Mouse (Mus musculus): Measurements from ENCODE around the gene Ntrk1. TPM values are rescaled to one million over a fixed set of nuclear protein-coding genes. Genes with fewer than 3 reads are reported as not detected.

Gene Ntrk1
- total and polyA plus RNA-seq, 3 experiments: 0.47 to 1.6 (median 0.55) TPM

- Histone ChIP-seq H3K27ac (ENCODE audit: insufficient read depth, low read depth) (no peak overlapping the region), H3K9me3 (replicated peaks; ENCODE audit: low read length) (no peaks in the 10 kb centered on the region), H3K27me3 (replicated peaks) (peaks cover 60% of the 10 kb centered on the region), H3K4me2 (ENCODE audit: insufficient read depth, low read depth, poor library complexity, severe bottlenecking) (no peak overlapping the region), H3K36me3 (replicated peaks in 1 of 2; ENCODE audit: control insufficient read depth in 1 of 2, insufficient read depth in 1 of 2, low read length in 1 of 2) (no peaks in the 10 kb centered on the region), H3K79me2 (replicated peaks; ENCODE audit: control insufficient read depth, extremely low read depth, insufficient read depth, poor library complexity, severe bottlenecking) (no peaks in the 10 kb centered on the region), H3K4me3 (replicated peaks in 1 of 3; ENCODE audit: low read depth in 2 of 3, low read length in 2 of 3, poor library complexity in 1 of 3) (no peak overlapping the region), H3K9ac (ENCODE audit: insufficient read depth, low read depth) (no peak overlapping the region), H3K4me1 (ENCODE audit: control insufficient read depth in 1 of 2, insufficient read depth in 2 of 2) (peaks cover 6 to 25% of the 10 kb centered on the region in 2 experiments)
- TF ChIP-seq JUND (conservative IDR thresholded peaks at IDR 0.05; ENCODE audit: low read depth, low read length): no peak
- TF ChIP-seq ELF1 (IDR thresholded peaks at IDR 0.05; ENCODE audit: low read depth, low read length): no peak
- no peak for TF ChIP-seq KAT2A (IDR thresholded peaks at IDR 0.05; ENCODE audit: insufficient replicate concordance, low read length)
- TF ChIP-seq SIN3A (IDR thresholded peaks at IDR 0.05; ENCODE audit: low read length): no peak
- TF ChIP-seq USF2 (conservative IDR thresholded peaks at IDR 0.05; ENCODE audit: low read depth, low read length): no peak
- TF ChIP-seq NELFE (IDR thresholded peaks at IDR 0.05; ENCODE audit: low read depth, low read length): no peak
- no peak for TF ChIP-seq TCF12 (IDR thresholded peaks at IDR 0.05; ENCODE audit: low read depth, low read length)
- no peak for TF ChIP-seq MYC (IDR thresholded peaks at IDR 0.05; ENCODE audit: low read depth, low read length)
- TF ChIP-seq SMC3 (IDR thresholded peaks at IDR 0.05; ENCODE audit: low read depth, low read length): no peak
- TF ChIP-seq CTCF (conservative IDR thresholded peaks at IDR 0.05 in 1 of 2, IDR thresholded peaks at IDR 0.05 in 1 of 2; ENCODE audit: low read depth in 2 of 2, low read length in 2 of 2): no peak
- TF ChIP-seq RCOR1 (conservative IDR thresholded peaks at IDR 0.05; ENCODE audit: low read depth, low read length): no peak
- in situ Hi-C loops (cut with MboI; ENCODE audit: low pct_ligation_motif_present, low pct_unique_long_range_greater_than_20kb, low sequenced_read_pairs) (no loop called here), dilution Hi-C loops (cut with MboI; ENCODE audit: extremely low pct_ligation_motif_present, extremely low pct_unique_long_range_greater_than_20kb, low sequenced_read_pairs) (no loop called here)
- DNase-seq (ENCODE audit: extremely low read depth): no peak
Observed at GRCm38 (mm10) chr3:87769506-87769905, 25.5 kb downstream of the Ntrk1 start.

GRCm38 (mm10) chr3:87768844-87769243, 26.1 kb downstream of the Ntrk1 start:
- in situ Hi-C loops (cut with MboI; ENCODE audit: low pct_ligation_motif_present, low pct_unique_long_range_greater_than_20kb, low sequenced_read_pairs): no loop called here
- H3K27me3 ChIP-seq (replicated peaks): peaks cover 54% of the 10 kb centered on the region
- TF ChIP-seq UBTF (IDR thresholded peaks at IDR 0.05; ENCODE audit: low read depth, low read length) (peak; percentile 55; the same call in 1 of the 2 replicates), ZC3H11A (IDR thresholded peaks at IDR 0.05; ENCODE audit: low read depth, low read length) (no peak), MAX (IDR thresholded peaks at IDR 0.05; ENCODE audit: low read length) (no peak), POLR2A (IDR thresholded peaks at IDR 0.05; ENCODE audit: low read depth, low read length) (no peak), NELFE (IDR thresholded peaks at IDR 0.05; ENCODE audit: low read depth, low read length) (no peak), E2F4 (IDR thresholded peaks at IDR 0.05; ENCODE audit: insufficient replicate concordance, low read depth, low read length) (no peak), TCF12 (IDR thresholded peaks at IDR 0.05; ENCODE audit: low read depth, low read length) (no peak), ELF1 (IDR thresholded peaks at IDR 0.05; ENCODE audit: low read depth, low read length) (peak; percentile 35; the same call in 1 of the 2 replicates), SMC3 (IDR thresholded peaks at IDR 0.05; ENCODE audit: low read depth, low read length) (peak; percentile 88), IRF4 (IDR thresholded peaks at IDR 0.05; ENCODE audit: low read depth, low read length) (0 out of 2 replicates have a peak, but pooled peaks have one; percentile 21), USF1 (IDR thresholded peaks at IDR 0.05; ENCODE audit: low read depth, low read length) (no peak), RAD21 (IDR thresholded peaks at IDR 0.05; ENCODE audit: low read depth, low read length) (peak; percentile 48), ZKSCAN1 (IDR thresholded peaks at IDR 0.05; ENCODE audit: borderline replicate concordance, low read depth, low read length) (no peak), ETS1 (conservative IDR thresholded peaks at IDR 0.05; ENCODE audit: low read depth, low read length) (no peak), MXI1 (IDR thresholded peaks at IDR 0.05; ENCODE audit: low read depth, low read length) (no peak), POLR2AphosphoS2 (IDR thresholded peaks at IDR 0.05; ENCODE audit: low read depth, low read length) (no peak), MEF2A (IDR thresholded peaks at IDR 0.05; ENCODE audit: borderline replicate concordance, low read depth, low read length) (no peak), JUND (conservative IDR thresholded peaks at IDR 0.05; ENCODE audit: low read depth, low read length) (no peak), CTCF (conservative IDR thresholded peaks at IDR 0.05 in 1 of 2, IDR thresholded peaks at IDR 0.05 in 1 of 2; ENCODE audit: low read depth in 2 of 2, low read length in 2 of 2) (peak in 1 of 2 experiments; percentile 91)
- peak overlapping the region; percentile 81 for H3K4me2 ChIP-seq (ENCODE audit: insufficient read depth, low read depth, poor library complexity, severe bottlenecking)
- no peak overlapping the region for H3K27ac ChIP-seq (ENCODE audit: insufficient read depth, low read depth)
- H3K36me3 ChIP-seq (replicated peaks in 1 of 2; ENCODE audit: control insufficient read depth in 1 of 2, insufficient read depth in 1 of 2, low read length in 1 of 2): no peaks in the 10 kb centered on the region
- dilution Hi-C loops (cut with MboI; ENCODE audit: extremely low pct_ligation_motif_present, extremely low pct_unique_long_range_greater_than_20kb, low sequenced_read_pairs): no loop called here
- no peaks in the 10 kb centered on the region for H3K9me3 ChIP-seq (replicated peaks; ENCODE audit: low read length)
- H3K4me3 ChIP-seq (replicated peaks in 1 of 3; ENCODE audit: low read depth in 2 of 3, low read length in 2 of 3, poor library complexity in 1 of 3): peak overlapping the region in 2 of 3 experiments; percentile 35 to 57
- peaks cover 8 to 32% of the 10 kb centered on the region in 2 experiments for H3K4me1 ChIP-seq (ENCODE audit: control insufficient read depth in 1 of 2, insufficient read depth in 2 of 2)
- H3K9ac ChIP-seq (ENCODE audit: insufficient read depth, low read depth): 0 out of 2 replicates have a peak overlapping the region, but pooled peaks have one; percentile 22
- no peaks in the 10 kb centered on the region for H3K79me2 ChIP-seq (replicated peaks; ENCODE audit: control insufficient read depth, extremely low read depth, insufficient read depth, poor library complexity, severe bottlenecking)
- DNase-seq (ENCODE audit: extremely low read depth): peak; percentile 40
